ENCODE assay signal across 15 mouse cellular contexts in genomic region chr8:124436741-124437140, GRCm38 (mm10). TPM values are rescaled to one million over a fixed set of nuclear protein-coding genes. Genes with fewer than 3 reads are reported as not detected.
DNase-seq lines count a peak whose midpoint lies in the region.
"Had no signal": no experiment of that assay in that cellular context is flagged by ENCODE, and none has a peak within 500 bp of the region (broad histone marks: within the 10 kb centered on the region; RNA-seq: fewer than 3 reads in every experiment).

No protein-coding gene starts in this region.

- DNase-seq in cerebellum, adult 9-11 months: peak; percentile 54
- no peak for DNase-seq in cerebellum, postnatal 36 days
- DNase-seq in ES-CJ7 (ENCODE audit: low read depth, low spot score): peak; percentile 37
- peak; percentile 32 for DNase-seq in Muller cell, postnatal 12 days (ENCODE audit: inconsistent ontology term)
- peak; percentile 67 for DNase-seq in retina, postnatal 1 day
- DNase-seq in gastrocnemius, postnatal 25 days: no peak
- DNase-seq: adrenal gland, postnatal 10 days; adrenal gland, postnatal 36 days; gastrocnemius, postnatal 10 days; heart, adult 11 months; heart, postnatal 10 days; heart, postnatal 36 days; kidney, adult 11 months; kidney, adult 8-10 months had no signal

RNA-seq across cellular contexts. Expression of gene Pgbd5, which starts 2.7 kb away (rescaled TPM):
- total RNA-seq in gastrocnemius, postnatal 25 days (2021): under 1 TPM; 0.26 to 0.40 TPM
- total RNA-seq: common myeloid progenitor, adult 5-6 weeks had no signal

Comparison
In these comparisons a context has a peak if more than half of its experiments do, and no peak if none do; other contexts are left out.
1. DNase-seq: peak in cerebellum, adult 9-11 months (single experiment), ES-CJ7 (single experiment), Muller cell, postnatal 12 days (single experiment) and retina, postnatal 1 day (single experiment); none in cerebellum, postnatal 36 days (0 of 2) and gastrocnemius, postnatal 25 days (single experiment).